ENCODE assay signal across 25 mouse cellular contexts in genomic region chr11:106812410-106813136, GRCm38 (mm10). TPM values are rescaled to one million over a fixed set of nuclear protein-coding genes. Genes with fewer than 3 reads are reported as not detected.
A peak's percentile ranks its signal among the peaks of the same experiment; 100 is the strongest.
DNase-seq lines count a peak whose midpoint lies in the region; ATAC-seq lines count a peak whose summit lies in the region.
"Had no signal": no experiment of that assay in that cellular context is flagged by ENCODE, and none has a peak within 500 bp of the region (broad histone marks: within the 10 kb centered on the region; RNA-seq: fewer than 3 reads in every experiment).

No protein-coding gene starts in this region.

- WGBS in liver, embryonic 13.5 days (ENCODE audit: insufficient replicate concordance), result 80% methylated on average over 7 of the region's 7 CpGs
- 81% methylated on average over 7 of the region's 7 CpGs for WGBS in liver, embryonic 12.5 days (ENCODE audit: insufficient replicate concordance)

- no peak overlapping the region for H3K4me3 ChIP-seq in liver, embryonic 13.5 days (replicated peaks)
- no peak overlapping the region for H3K4me3 ChIP-seq in liver, embryonic 12.5 days
- H3K4me3 ChIP-seq: forebrain, embryonic 10.5 days; heart, embryonic 13.5 days; midbrain, embryonic 10.5 days; myocyte; neural tube, embryonic 13.5 days had no signal

- H3K9me3 ChIP-seq in liver, embryonic 13.5 days (replicated peaks), result no peaks in the 10 kb centered on the region
- no peaks in the 10 kb centered on the region for H3K9me3 ChIP-seq in liver, embryonic 12.5 days (replicated peaks)
- H3K9me3 ChIP-seq: forebrain, embryonic 10.5 days; heart, embryonic 13.5 days; midbrain, embryonic 10.5 days; neural tube, embryonic 13.5 days had no signal

- no peak overlapping the region for H3K4me2 ChIP-seq in liver, embryonic 13.5 days
- no peak overlapping the region for H3K4me2 ChIP-seq in liver, embryonic 12.5 days
- H3K4me2 ChIP-seq: heart, embryonic 13.5 days; neural tube, embryonic 13.5 days had no signal

- no peaks in the 10 kb centered on the region for H3K4me1 ChIP-seq in liver, embryonic 13.5 days (replicated peaks)
- H3K4me1 ChIP-seq in liver, embryonic 12.5 days, result no peaks in the 10 kb centered on the region
- H3K4me1 ChIP-seq: midbrain, embryonic 10.5 days; neural tube, embryonic 13.5 days had no signal

- no peak overlapping the region for H3K9ac ChIP-seq in liver, embryonic 13.5 days
- H3K9ac ChIP-seq in liver, embryonic 12.5 days, result no peak overlapping the region
- H3K9ac ChIP-seq: heart, embryonic 13.5 days; neural tube, embryonic 13.5 days had no signal

- H3K36me3 ChIP-seq in liver, embryonic 13.5 days, result peaks cover 88% of the 10 kb centered on the region
- peaks cover 96% of the 10 kb centered on the region for H3K36me3 ChIP-seq in liver, embryonic 12.5 days

- peak; percentile 35 for DNase-seq in kidney, adult 11 months
- DNase-seq in kidney, postnatal 10 days, result no peak
- no peak for DNase-seq in liver, embryonic 13.5 days
- peak; percentile 47 to 69 for DNase-seq in kidney, postnatal 36 days
- no peak for DNase-seq in right cerebral cortex, postnatal 25 days
- no peak for DNase-seq in left cerebral cortex, adult 8-10 months (ENCODE audit: low spot score in 2 of 2)
- DNase-seq: adrenal gland, postnatal 36 days; cerebellum, postnatal 14 days; gastrocnemius, postnatal 14 days; heart, adult 18-20 months; heart, postnatal 14 days; layer of hippocampus, adult 9-11 months; right cerebral cortex, postnatal 4 days; thymus, adult 2 months had no signal

- H3K27me3 ChIP-seq in liver, embryonic 13.5 days, result no peaks in the 10 kb centered on the region
- no peaks in the 10 kb centered on the region for H3K27me3 ChIP-seq in liver, embryonic 12.5 days (replicated peaks)
- H3K27me3 ChIP-seq: heart, embryonic 13.5 days; neural tube, embryonic 13.5 days had no signal

- peak overlapping the region; percentile 60 for H3K27ac ChIP-seq in liver, embryonic 13.5 days
- no peak overlapping the region for H3K27ac ChIP-seq in liver, embryonic 12.5 days
- H3K27ac ChIP-seq: forebrain, embryonic 10.5 days; heart, embryonic 13.5 days; hindbrain, postnatal 0 days; macrophage; midbrain, embryonic 10.5 days; neural tube, embryonic 13.5 days had no signal

- no peak for ATAC-seq in liver, embryonic 13.5 days (ENCODE audit: low read depth)
- ATAC-seq in liver, embryonic 12.5 days, result no peak
- ATAC-seq: CD4-positive, CD25-positive, alpha-beta regulatory T cell, adult 4 months; forebrain, embryonic 16.5 days; hindbrain, postnatal 0 days; midbrain, embryonic 16.5 days had no signal

RNA-seq across cellular contexts. Expression of gene Cep95, which starts 23.5 kb away (rescaled TPM):
- polyA plus RNA-seq in liver, embryonic 13.5 days (2015; fragmentation: Nextera tagmentation; extraction: Ambion mirVana), result 8.1 and 11.4 TPM in 2 replicates
- polyA plus RNA-seq in liver, embryonic 12.5 days (2016; fragmentation: Nextera tagmentation; extraction: Ambion mirVana), result 12.6 and 12.7 TPM in 2 replicates
- 10 to 100 TPM in 3 of 4 experiments, 1 to 10 TPM in 1; 9.8 to 11.4 (median 10.5) TPM for total RNA-seq in left cerebral cortex, adult 8-10 months (2022)

RNA-seq across cellular contexts. Expression of gene Ddx5, which starts 23.6 kb away (rescaled TPM):
- 131 and 152 TPM in 2 replicates for polyA plus RNA-seq in liver, embryonic 13.5 days (2015; fragmentation: Nextera tagmentation; extraction: Ambion mirVana)
- 174 and 177 TPM in 2 replicates for polyA plus RNA-seq in liver, embryonic 12.5 days (2016; fragmentation: Nextera tagmentation; extraction: Ambion mirVana)
- 100 to 1,000 TPM; 617 to 703 (median 641) TPM for total RNA-seq in left cerebral cortex, adult 8-10 months (2022)

RNA-seq across cellular contexts. Expression of gene Polg2, which starts 33.2 kb away (rescaled TPM):
- 5.5 and 5.9 TPM in 2 replicates for polyA plus RNA-seq in liver, embryonic 13.5 days (2015; fragmentation: Nextera tagmentation; extraction: Ambion mirVana)
- polyA plus RNA-seq in liver, embryonic 12.5 days (2016; fragmentation: Nextera tagmentation; extraction: Ambion mirVana), result 7.0 and 7.3 TPM in 2 replicates
- 1 to 10 TPM; 2.8 to 4.6 (median 4.0) TPM for total RNA-seq in left cerebral cortex, adult 8-10 months (2022)

Comparison
In these comparisons a context has a peak if more than half of its experiments do, and no peak if none do; other contexts are left out.
1. DNase-seq: peak in kidney, adult 11 months (single experiment) and kidney, postnatal 36 days (2 of 2); none in kidney, postnatal 10 days (single experiment), liver, embryonic 13.5 days (single experiment), right cerebral cortex, postnatal 25 days (single experiment) and left cerebral cortex, adult 8-10 months (0 of 2).